Mouse (Mus musculus) thymus, adult 2 months (tissue): ENCODE data around the gene Ankrd28. TPM values are rescaled to one million over a fixed set of nuclear protein-coding genes. Genes with fewer than 3 reads are reported as not detected.

Experiments
- DNase-seq: peaks from one replicate; pipeline ENCODE4 v3.0.0; 2021
- H3K27ac ChIP-seq: fragments of 200-500 bp; 2 replicates; pipeline ENCODE4 v1.5.1; 2012; ENCODE audit warnings: low read length, control low read depth; ENCODE audit not compliant: control insufficient read depth, insufficient read depth
- H3K27me3 ChIP-seq: fragments of 200-500 bp; 2 replicates; pipeline ENCODE4 v1.6.1; 2012; ENCODE audit warnings: mild to moderate bottlenecking, low read length, moderate library complexity, mixed read lengths; ENCODE audit not compliant: control insufficient read depth, insufficient read depth
- H3K36me3 ChIP-seq: fragments of 200-500 bp; 2 replicates; pipeline ENCODE4 v1.6.1; 2012; ENCODE audit warnings: mild to moderate bottlenecking, low read length, moderate library complexity; ENCODE audit not compliant: control insufficient read depth, insufficient read depth
- H3K4me1 ChIP-seq: fragments of 200-500 bp; replicated peaks from 2 replicates; pipeline ENCODE4 v1.6.1; 2012; ENCODE audit warnings: low read length; ENCODE audit not compliant: control insufficient read depth, insufficient read depth
- H3K4me3 ChIP-seq: fragments of 200-500 bp; 2 replicates; pipeline ENCODE4 v1.5.1; 2012; ENCODE audit warnings: mild to moderate bottlenecking, low read length, control low read depth, moderate library complexity; ENCODE audit not compliant: control insufficient read depth, insufficient read depth
- CTCF ChIP-seq: fragments of 200-500 bp; IDR thresholded peaks from 2 replicates; pipeline ENCODE4 v1.5.1; 2012; ENCODE audit warnings: mild to moderate bottlenecking, control low read depth, low read length, moderate library complexity, borderline replicate concordance; ENCODE audit not compliant: control insufficient read depth, poor library complexity, insufficient read depth; ENCODE audit errors: extremely low read depth
- POLR2A ChIP-seq: fragments of 200-500 bp; IDR thresholded peaks from 2 replicates; pipeline ENCODE4 v1.6.1; 2012; ENCODE audit warnings: mild to moderate bottlenecking, low read length, control low read depth, moderate library complexity; ENCODE audit not compliant: control insufficient read depth, poor library complexity, insufficient read depth; ENCODE audit errors: extremely low read depth
- WGBS: fragments of 180-500 bp; shearing (Covaris S2); methylation state at CpG from one replicate; pipeline ENCODE4 v1.1.7; 2018; 5-methylcytosine and 5-hydroxymethylcytosine counted together
- polyA plus RNA-seq: library from polyadenylated mRNA; depleted of rRNA; stranded (reverse); fragments of >200 nt; gene quantifications from 2 replicates; pipeline ENCODE4 v1.2.3, GENCODE M21; 2012

Gene Ankrd28
- polyA plus RNA-seq, 1 experiment: 20.0 TPM

DNA sequence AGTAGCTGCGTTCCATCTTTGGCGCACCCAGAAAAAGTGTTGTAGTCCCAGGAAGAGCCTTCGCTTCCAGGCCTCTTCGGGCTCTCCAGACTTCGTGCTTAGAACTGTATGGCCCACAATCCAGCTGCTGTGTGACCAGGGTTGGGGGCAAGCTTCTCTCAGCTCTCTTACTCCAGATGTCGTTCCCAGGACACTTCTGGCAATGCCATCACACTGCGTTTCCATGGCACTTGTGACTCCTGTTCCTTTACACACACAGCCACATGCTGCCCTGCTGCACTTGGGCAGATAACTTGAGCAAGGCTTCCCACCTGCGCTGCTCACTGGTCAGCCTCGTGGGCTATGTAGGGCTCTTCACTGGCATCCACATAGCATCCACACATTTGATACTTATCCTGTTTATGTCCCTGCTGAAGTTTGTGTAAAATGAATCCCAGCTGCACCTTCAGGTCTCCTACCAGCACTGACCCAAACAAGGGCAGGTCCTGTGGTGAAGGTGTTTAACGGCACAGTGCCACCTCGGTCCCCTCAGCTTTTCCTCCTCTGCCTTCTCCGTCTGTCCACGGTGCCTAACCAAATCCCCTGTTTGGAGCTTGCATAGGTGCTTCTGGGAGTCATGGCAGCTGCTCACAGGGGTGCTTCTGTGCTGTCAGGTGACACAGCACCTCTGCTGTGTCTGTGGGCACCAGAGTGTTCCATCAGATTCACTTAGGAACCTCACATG, 166.9 kb downstream of the Ankrd28 start:
- Histone ChIP-seq H3K4me3 (no peak overlapping the region), H3K27ac (no peak overlapping the region), H3K27me3 (no peaks in the 10 kb centered on the region), H3K4me1 (peaks cover 37% of the 10 kb centered on the region), H3K36me3 (0 out of 2 replicates have a peak, but pooled peaks cover 5% of the 10 kb centered on the region)
- no peak for DNase-seq
- TF ChIP-seq POLR2A (no peak), CTCF (no peak)
- WGBS: 96% methylated on average over 13 of the region's 13 CpGs

DNA sequence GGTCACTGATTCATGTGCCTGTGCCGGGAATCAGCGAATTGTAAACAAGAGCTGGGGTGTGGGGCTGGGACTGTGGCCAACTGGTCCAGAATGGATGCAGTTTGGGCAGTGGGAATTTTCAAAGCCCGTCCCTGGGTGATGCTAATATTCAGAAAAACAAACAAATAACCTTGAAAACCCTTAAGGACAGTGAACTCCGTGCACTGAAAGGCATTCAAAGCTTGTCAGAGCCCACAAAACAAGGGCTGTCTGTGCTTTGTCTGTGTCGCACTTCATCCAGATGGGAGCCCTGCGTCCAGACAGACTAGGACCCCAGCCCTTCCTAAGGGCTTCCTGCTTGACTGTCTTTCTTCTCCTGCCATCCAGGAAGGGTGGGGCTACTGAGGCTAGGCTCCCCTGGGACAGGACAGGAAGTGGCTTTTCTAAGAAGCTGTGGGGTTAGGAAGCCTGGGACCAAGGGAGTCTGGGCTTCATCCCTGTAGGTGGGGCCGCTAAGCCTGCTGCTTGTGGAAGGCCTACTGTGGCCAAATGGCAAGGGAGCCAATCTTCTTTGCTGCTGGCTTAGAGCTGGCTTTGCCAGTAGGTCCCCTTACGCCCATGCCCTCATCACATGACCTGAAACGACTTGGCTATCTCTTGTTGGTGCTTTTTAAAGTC, 167.8 kb downstream of the Ankrd28 start:
- WGBS: 38% methylated on average over 9 of the region's 9 CpGs
- DNase-seq: no peak
- TF ChIP-seq POLR2A (no peak), CTCF (no peak)
- no peaks in the 10 kb centered on the region for H3K27me3 ChIP-seq
- 0 out of 2 replicates have a peak, but pooled peaks cover 5% of the 10 kb centered on the region for H3K36me3 ChIP-seq
- H3K27ac ChIP-seq: no peak overlapping the region
- H3K4me3 ChIP-seq: peak overlapping the region; percentile 48; the same call in 1 of the 2 replicates
- H3K4me1 ChIP-seq: peaks cover 31% of the 10 kb centered on the region

DNA sequence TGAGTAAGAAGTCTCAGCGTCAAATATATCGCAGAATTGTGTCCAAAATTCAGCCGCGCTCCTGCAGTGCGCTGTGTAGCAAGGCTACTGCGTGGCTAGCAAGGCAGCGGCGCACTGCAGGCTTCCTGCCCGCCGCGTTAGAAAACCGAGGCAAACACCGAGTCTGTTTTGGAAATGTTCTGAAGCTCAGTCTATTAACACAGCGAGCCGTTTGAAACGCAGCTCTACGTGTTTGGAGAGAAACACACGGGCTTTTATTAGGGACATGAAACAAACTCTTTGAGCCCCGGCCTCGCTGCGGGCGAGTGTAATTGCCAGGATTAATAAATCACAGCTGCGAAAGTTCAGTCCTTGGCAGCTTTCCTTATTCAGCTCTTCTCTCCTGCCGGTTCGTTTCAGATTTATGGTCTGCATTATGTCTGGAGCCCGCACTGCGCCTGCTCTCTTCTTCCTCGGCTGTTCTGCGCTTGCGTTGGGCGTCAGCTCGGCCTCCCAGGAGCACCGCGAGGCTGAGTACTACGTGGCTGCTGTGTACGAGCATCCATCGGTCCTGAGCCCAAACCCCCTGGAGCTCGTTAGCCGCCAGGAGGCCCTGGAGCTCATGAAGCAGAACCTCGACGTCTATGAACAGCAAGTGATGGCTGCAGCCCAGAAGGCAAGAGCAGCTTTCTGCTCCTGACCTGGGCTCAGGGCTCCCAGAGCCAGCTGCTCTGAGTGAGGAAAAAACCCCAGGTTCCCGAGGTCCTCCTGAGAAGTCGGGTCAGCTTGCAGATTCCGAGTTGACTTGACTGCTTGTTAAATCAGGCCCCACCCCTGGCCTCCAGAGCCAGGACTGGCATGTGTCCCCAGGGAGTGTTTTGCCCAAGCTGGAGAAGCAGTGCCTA, 168.5 kb downstream of the Ankrd28 start:
- peaks cover 27% of the 10 kb centered on the region for H3K4me1 ChIP-seq
- TF ChIP-seq CTCF (0 out of 2 replicates have a peak, but pooled peaks have one; percentile 27), POLR2A (peak; percentile 41; the same call in 1 of the 2 replicates)
- H3K27ac ChIP-seq: peak overlapping the region; percentile 24; the same call in 1 of the 2 replicates
- peak overlapping the region; percentile 48 for H3K4me3 ChIP-seq
- 5% methylated on average over 44 of the region's 44 CpGs for WGBS
- 0 out of 2 replicates have a peak, but pooled peaks cover 3% of the 10 kb centered on the region for H3K36me3 ChIP-seq
- DNase-seq: peak; percentile 70
- H3K27me3 ChIP-seq: no peaks in the 10 kb centered on the region

DNA sequence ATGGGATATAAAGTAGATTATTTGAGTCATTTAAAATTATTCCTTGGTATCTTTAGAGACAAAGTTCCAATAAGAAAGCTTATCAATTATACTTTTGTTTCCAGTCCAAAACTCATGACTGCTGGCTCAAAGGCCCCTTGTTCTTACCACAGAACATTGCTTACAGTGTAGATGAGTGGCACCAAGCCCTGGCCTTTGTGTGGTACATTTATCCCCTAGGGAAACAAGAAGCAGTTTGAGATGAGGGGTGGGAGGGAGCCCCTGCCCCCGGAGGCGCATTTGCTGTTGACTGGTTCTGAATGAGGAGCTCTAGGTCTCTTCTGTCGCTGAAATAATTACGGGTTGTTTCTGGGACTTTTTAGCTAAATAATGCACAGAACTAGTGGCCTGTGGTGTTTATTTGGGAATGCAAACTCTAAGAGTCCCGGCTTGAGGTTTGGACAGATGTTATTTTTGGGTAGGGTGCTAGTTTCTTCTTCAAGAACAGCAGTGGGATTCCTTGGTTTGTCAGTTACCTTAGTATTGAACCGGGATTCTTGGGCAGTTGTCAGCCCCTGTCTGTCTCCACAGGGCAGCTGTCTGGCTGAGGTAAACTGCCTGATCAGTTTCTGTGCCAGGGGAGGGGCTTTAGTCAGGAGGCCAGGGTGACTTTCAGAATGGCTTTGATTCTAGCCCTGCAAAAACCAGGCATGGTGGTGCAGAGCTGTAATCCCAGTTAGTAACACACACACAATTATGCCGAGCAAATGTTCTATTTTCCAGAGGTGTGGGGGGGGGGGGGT, 169.9 kb downstream of the Ankrd28 start:
- DNase-seq: no peak
- Histone ChIP-seq H3K27me3 (no peaks in the 10 kb centered on the region), H3K4me1 (peaks cover 29% of the 10 kb centered on the region), H3K4me3 (no peak overlapping the region), H3K27ac (no peak overlapping the region), H3K36me3 (no peaks in the 10 kb centered on the region)
- WGBS: 86% methylated on average over 7 of the region's 7 CpGs
- TF ChIP-seq POLR2A: no peak
- TF ChIP-seq CTCF: no peak

DNA sequence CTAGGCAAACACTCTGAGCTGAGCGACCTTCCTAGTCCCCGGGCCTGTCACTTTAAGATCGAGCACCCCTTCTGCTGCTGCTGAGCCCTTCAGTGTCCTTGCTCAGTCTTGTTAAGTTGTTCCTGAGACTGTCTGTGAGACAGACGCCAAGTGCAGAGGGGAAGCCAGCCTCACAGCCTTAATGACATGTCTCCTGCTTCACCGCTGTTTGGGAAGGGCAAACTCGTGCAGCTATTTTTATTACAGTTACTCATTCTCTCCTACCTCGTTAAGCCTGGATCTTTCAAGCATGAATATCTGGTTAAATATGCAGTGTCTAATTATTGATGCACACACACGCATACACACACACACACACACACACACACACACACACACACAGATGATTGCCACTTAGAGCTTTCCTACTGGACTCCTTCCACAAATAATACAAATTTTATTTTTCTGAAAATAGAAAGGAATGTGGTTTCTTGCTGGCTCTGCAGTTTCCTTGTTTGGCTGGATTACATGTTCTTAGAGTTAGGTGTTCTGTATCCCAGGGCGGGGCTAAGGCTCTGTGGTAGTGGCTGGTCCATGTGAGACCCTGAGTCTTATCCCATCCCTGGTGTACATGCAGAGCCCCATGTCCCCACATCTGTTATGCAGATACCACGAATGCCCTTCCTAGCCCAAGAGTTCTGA, 170.8 kb downstream of the Ankrd28 start:
- no peak for DNase-seq
- H3K4me3 ChIP-seq: no peak overlapping the region
- H3K4me1 ChIP-seq: peaks cover 27% of the 10 kb centered on the region
- 80% methylated on average over 10 of the region's 10 CpGs for WGBS
- H3K36me3 ChIP-seq: no peaks in the 10 kb centered on the region
- H3K27ac ChIP-seq: no peak overlapping the region
- no peaks in the 10 kb centered on the region for H3K27me3 ChIP-seq
- TF ChIP-seq POLR2A: no peak
- no peak for TF ChIP-seq CTCF
